Mouse (Mus musculus) WW6 (cell line): Measurements from ENCODE around the gene Lrrc61.
"Not testable (repeated sequence)": the region's sequence is repeated elsewhere in the genome, so short reads cannot be mapped to it uniquely, and the experiment has no call there.

Experiments used
- DNase-seq: peaks from one replicate; pipeline ENCODE4 v3.0.0-alpha.2; 2013; ENCODE audit warnings: low read depth, low spot score

Lrrc61 gene

GRCm38 (mm10) chr6:48554280-48555103 lies at the start of gene Lrrc61:
Gene Lrrc61, plus strand, starts transcription at chr6:48554796.
- peak; percentile 80 for DNase-seq

GRCm38 (mm10) chr6:48508087-48508486 lies 46.5 kb upstream of the Lrrc61 start:
- DNase-seq, result no peak

DNA sequence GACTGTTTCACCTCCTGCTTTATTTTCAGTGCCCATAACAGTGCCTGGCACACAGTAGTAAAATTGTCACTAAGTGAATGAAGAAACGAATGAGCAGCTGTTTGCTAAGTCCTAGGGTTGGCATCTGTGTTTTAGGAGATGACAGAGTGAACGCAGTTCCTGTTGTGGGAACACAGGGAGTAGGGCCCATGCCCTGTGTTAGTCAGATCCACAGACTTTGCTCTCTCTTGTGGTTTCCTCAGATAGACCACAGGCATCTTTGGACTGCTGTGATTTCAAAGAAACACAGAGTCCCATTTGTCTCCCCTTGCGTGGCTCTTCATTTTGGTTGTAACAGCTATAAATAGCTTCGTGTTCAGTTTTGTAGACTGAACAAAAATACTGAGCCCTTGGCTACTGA lies 44.2 kb upstream of the Lrrc61 start:
- DNase-seq, result no peak

GRCm38 (mm10) chr6:48511861-48512260 lies 42.7 kb upstream of the Lrrc61 start:
- no peak for DNase-seq

DNA sequence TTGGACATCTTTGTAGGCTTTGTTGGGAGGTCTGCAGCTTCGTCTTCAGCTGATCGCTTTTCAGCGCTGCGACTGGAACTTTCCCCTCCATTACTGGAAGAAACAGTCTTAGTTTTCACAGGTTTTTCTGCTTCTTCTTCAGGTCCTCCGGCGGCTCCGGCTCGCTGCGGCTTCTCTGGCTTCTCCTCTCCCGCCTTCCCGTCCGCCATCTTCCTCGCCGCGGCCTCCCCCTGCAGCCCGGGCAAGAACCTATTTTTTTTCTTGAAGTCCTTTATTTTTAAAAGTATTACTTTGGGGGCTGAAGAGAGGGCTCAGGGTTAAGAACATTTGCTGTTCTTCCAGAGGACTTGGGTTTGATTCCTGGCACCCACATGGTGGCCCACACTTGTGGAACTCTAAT lies 29.7 kb upstream of the Lrrc61 start:
- not testable (repeated sequence) for DNase-seq

DNA sequence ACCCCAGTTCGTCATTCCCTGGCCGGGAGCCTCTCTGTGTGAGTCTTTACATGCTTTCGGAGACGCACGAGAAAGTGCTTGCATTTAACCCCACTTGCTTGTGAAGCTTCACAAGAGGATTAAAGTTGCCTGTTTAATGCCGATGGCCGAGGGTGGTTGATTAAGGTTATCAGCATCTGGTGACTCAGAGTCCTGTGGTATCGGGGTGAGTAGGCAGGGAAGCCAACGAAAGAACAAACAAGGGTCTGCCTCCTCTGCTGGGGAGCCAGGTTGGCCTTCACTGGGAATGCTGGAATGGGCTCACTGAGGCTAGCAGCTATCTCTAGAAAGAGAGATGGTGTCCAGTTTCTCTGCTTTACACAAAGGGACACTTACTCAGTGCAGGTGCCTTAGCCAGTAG lies 26.7 kb upstream of the Lrrc61 start:
- no peak for DNase-seq

DNA sequence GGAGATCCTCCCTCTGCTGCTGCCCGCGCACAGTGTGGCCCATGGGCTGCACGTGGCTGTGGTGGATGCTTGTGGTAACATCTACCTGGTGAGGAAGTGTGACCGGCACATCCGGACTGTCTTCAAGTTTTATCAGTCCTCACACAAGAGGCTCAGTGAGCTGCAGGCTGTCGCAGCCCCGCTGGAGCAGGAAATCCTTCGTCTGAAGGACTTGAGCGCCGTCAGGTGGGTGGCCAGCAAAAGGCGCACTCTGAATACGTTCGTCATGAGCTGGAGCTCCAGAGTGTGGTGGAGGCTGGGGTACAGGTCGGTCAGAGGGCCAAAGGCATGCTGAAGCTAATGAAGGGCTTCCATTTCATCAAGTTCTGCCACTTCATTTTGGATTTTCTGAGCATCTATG lies 25.3 kb upstream of the Lrrc61 start:
- no peak for DNase-seq

GRCm38 (mm10) chr6:48529871-48530440 lies 24.6 kb upstream of the Lrrc61 start:
- no peak for DNase-seq

DNA sequence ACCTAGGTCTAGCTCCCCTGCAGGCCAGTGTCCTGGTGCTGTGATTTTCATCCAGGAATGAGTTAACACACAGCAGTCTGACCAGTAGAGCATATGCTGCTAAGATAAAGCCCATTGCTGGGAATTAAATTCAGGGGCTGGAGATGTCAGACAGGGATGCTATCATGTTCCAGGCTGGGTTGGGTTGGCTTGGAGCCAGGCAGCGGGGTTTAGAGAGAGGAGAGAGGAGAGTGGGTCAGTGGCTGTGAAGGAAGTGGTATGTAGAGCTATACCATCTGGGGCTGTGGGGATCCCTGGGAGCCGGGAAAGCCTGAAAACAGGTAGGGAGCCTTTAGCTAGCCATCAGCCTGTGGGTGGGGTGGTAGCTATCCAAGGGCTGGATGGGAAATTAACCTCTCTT lies 23.7 kb upstream of the Lrrc61 start:
- DNase-seq, result no peak

DNA sequence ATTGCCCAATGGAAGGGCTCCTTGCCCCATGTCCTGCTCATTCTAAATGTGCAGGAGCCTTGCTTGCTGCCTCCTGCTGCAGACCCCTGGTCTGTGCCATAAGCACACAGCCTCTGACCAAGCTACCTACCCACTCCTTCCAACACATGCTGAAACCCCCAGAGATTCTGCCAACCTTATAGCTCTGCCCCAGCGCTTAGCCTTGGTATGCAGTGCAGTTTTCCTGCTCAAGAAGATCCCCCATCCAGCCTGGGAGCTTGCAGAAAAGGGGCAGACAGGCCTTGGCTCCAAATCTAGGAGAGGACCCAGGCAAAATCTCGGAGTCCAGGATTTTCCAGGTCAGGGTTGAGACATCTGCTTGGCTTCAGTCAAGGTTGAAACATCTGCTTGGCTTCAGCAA lies 21.1 kb upstream of the Lrrc61 start:
- no peak for DNase-seq

GRCm38 (mm10) chr6:48534913-48535312 lies 19.7 kb upstream of the Lrrc61 start:
- no peak for DNase-seq

- no peak for DNase-seq
These were observed 18.5 kb upstream of the Lrrc61 start for GRCm38 (mm10) chr6:48536091-48536490.

DNA sequence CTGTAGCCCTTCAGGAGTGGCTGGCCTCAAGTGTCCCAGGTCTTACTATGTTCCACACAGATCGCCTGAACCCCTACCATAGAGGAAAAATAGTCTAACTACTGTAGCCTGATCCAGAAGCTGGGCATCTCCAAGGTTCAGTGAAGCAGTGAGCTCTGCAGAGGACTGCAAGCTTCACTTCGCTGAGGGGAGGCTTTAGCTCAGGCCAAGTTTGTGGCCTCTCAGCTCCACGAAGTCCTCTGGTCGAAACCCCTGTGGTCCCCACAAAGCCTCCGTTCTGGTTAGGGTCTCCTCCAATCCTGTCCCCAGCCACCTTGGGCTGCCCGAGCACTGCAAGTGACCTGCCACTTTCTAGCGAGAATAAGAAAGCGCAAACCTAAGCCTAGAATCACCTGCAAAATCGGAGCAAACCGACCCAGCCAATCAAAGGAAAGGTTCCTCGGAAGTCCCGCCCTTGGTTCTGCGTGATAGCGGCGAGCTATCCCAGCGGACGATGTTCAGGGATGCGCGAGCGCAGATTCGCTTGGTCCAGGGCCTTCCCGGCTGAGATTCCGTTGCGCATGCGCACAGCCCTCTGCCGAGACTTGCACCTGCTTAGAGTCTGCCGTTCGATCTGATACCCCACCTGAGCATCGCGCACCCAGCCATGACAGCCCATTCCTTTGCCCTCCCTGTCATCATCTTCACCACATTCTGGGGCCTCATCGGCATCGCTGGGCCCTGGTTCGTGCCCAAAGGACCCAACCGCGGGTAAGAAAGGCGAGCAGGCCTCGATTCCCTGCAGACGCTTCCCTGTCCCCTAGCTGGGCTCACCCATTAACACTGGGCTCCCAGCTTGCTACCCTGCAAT lies 17.3 kb upstream of the Lrrc61 start, which contains the start of gene Atp6v0e2:
Gene Atp6v0e2 (plus strand): TSS at position 511 of the 850 bp plus-strand sequence.
- DNase-seq, result peak; percentile 81

GRCm38 (mm10) chr6:48538841-48539737 lies 15.5 kb upstream of the Lrrc61 start:
- DNase-seq, result no peak

GRCm38 (mm10) chr6:48539860-48540259 lies 14.7 kb upstream of the Lrrc61 start:
- DNase-seq, result no peak

DNA sequence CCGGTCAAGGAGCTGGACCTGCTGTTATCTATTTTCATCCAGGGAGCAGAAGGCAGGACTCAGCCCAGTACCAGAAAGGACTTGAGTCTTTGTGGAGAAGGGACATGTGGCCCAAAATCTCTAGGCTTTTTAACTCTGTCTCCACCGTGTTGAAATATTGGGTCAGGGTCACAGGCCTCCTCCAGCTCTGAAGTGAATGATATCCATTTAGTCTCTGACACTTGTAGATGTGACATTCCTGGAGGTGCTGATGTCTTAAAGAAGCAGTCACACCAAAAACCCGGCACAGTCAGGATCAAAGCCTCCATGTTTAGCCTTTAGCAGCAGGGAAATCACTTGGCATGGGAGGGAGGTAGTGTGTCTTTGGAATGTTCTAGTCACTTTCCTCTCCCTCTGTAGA lies 13.9 kb upstream of the Lrrc61 start:
- DNase-seq, result no peak

GRCm38 (mm10) chr6:48541560-48542450 lies 12.8 kb upstream of the Lrrc61 start:
- no peak for DNase-seq

DNA sequence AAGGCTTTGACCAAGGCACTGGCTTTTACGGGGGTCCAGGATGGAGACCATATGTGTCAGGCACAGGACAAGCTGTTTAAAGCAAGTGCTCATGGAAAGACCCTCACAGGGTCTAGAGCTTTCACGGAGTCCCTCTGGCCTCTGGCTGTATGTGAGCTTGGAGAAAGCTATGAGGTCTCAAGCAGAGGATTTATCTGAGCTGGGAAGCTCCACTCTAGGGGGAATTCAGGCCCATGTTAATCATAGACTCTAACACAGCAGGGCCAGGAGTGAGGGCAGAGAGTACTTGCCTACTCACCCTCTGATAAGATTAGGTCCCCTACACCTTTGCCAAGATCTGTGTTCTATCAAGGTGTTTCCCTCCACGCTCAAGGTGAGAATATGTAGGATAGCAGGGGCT lies 12.0 kb upstream of the Lrrc61 start:
- DNase-seq, result no peak

DNA sequence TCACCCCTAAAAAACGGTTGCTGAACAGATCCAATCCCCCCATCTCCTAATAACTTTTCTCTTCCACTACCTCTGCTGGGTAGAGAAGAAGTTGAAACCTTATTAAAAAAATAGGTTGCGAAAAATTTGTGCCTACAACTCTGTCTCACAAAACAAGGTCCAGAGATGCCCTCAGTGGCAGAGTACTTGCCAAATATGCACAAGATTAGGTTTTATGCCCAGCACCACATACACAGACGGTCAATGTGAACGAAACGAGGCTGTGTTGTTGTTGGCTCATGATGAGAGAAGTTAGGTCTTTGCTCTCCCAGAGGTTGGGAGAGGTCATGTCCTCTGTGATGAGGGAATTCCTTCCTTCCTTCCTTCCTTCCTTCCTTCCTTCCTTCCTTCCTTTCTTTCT lies 9.3 kb upstream of the Lrrc61 start:
- no peak for DNase-seq

DNA sequence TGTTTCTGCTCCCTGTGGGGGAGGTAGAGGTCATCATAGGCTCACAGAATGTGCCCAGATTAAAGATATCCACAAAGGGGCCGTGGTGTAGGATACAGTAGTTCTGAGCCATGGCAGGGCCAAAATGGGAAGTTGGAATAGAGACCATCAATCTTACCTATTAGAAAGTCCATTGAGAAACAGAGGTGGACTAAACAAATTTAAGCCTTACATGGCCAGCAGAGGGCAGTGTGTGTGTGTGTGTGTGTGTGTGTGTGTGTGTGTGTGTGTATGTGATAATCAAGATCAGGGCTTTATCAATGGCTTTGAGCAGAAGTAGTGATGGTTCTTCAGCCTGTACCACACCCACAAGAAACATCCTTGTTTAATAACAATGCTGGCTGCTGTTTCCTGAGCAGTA lies 8.3 kb upstream of the Lrrc61 start:
- DNase-seq, result no peak
